Mouse (Mus musculus): ENCODE measurements around the gene Ngfr. TPM values are rescaled to one million over a fixed set of nuclear protein-coding genes. Genes with fewer than 3 reads are reported as not detected.
A peak's percentile ranks its signal among the peaks of the same experiment; 100 is the strongest.

The Ngfr gene
- total and polyA plus RNA-seq, 3 experiments: 0.05 TPM; not detected in 2

DNA sequence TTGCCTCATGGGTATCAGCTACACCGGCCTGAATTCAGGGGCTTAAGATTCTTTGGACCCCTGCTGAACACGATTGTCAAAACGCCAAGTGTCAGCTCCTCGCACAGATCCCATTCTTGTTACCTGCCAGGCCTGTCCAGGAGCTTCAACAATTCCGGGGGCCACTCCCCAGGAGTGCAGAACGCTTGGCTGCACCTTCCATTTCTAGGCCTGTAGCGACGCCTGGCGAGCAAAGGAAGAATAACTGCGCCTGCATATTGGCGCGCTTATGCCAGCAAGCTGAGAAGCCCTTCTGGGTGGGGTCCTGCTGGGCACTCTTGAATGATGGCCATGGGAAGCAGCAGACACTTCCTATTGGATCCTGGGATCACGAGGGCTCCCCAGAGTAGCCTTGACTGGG lies 66.0 kb downstream of the Ngfr start:
- no peak for TF ChIP-seq TAL1 (conservative IDR thresholded peaks at IDR 0.05; ENCODE audit: low read depth, low read length)
- peak; percentile 65 for TF ChIP-seq CTCF (IDR thresholded peaks at IDR 0.05; ENCODE audit: low read depth, low read length)
- ATAC-seq (ENCODE audit: extremely low read depth, insufficient number of reproducible peaks, low FRiP score, poor library complexity, severe bottlenecking) (no peak), DNase-seq (ENCODE audit: low spot score) (peak; percentile 44)
- Histone ChIP-seq H3K27me3 (ENCODE audit: insufficient read depth, low read length) (peaks cover 47% of the 10 kb centered on the region), H3K4me3 (ENCODE audit: low read depth, low read length) (no peak overlapping the region), H3K36me3 (replicated peaks) (no peaks in the 10 kb centered on the region), H3K9me3 (replicated peaks) (no peaks in the 10 kb centered on the region), H3K4me1 (ENCODE audit: insufficient read depth, low read depth, low read length) (peaks cover 20% of the 10 kb centered on the region)

- TF ChIP-seq CTCF (IDR thresholded peaks at IDR 0.05; ENCODE audit: low read depth, low read length): peak; percentile 96
- no peak for TF ChIP-seq TAL1 (conservative IDR thresholded peaks at IDR 0.05; ENCODE audit: low read depth, low read length)
- peak overlapping the region; percentile 64; the same call in 1 of the 2 replicates for H3K4me3 ChIP-seq (ENCODE audit: low read depth, low read length)
Observed at GRCm38 (mm10) chr11:95520456-95521072, 67.0 kb downstream of the Ngfr start.

GRCm38 (mm10) chr11:95519996-95520395 lies 67.5 kb downstream of the Ngfr start:
- DNase-seq (ENCODE audit: low spot score): no peak
- H3K4me1 ChIP-seq (ENCODE audit: insufficient read depth, low read depth, low read length): peaks cover 20% of the 10 kb centered on the region
- H3K36me3 ChIP-seq (replicated peaks): no peaks in the 10 kb centered on the region
- peaks cover 59% of the 10 kb centered on the region for H3K27me3 ChIP-seq (ENCODE audit: insufficient read depth, low read length)
- H3K4me3 ChIP-seq (ENCODE audit: low read depth, low read length): no peak overlapping the region; the same call in 1 of the 2 replicates
- no peaks in the 10 kb centered on the region for H3K9me3 ChIP-seq (replicated peaks)
- no peak for TF ChIP-seq POLR2AphosphoS5 (IDR thresholded peaks at IDR 0.05; ENCODE audit: insufficient replicate concordance, low read depth, low read length)
- no peak for TF ChIP-seq GATA1 (IDR thresholded peaks at IDR 0.05; ENCODE audit: borderline replicate concordance, low read length)
- no peak for TF ChIP-seq GATA2 (IDR thresholded peaks at IDR 0.05; ENCODE audit: borderline replicate concordance, low read depth, low read length)
- ATAC-seq (ENCODE audit: extremely low read depth, insufficient number of reproducible peaks, low FRiP score, poor library complexity, severe bottlenecking): no peak

More at GRCm38 (mm10) chr11:95520456-95521072, 67.0 kb downstream of the Ngfr start:
- H3K4me1 ChIP-seq (ENCODE audit: insufficient read depth, low read depth, low read length): peaks cover 20% of the 10 kb centered on the region
- peaks cover 56% of the 10 kb centered on the region for H3K27me3 ChIP-seq (ENCODE audit: insufficient read depth, low read length)
- H3K36me3 ChIP-seq (replicated peaks): no peaks in the 10 kb centered on the region
- no peaks in the 10 kb centered on the region for H3K9me3 ChIP-seq (replicated peaks)
- no peak for ATAC-seq (ENCODE audit: extremely low read depth, insufficient number of reproducible peaks, low FRiP score, poor library complexity, severe bottlenecking)
- peak; percentile 82 for DNase-seq (ENCODE audit: low spot score)

GRCm38 (mm10) chr11:95519299-95519698 lies 68.2 kb downstream of the Ngfr start:
- no peak for ATAC-seq (ENCODE audit: extremely low read depth, insufficient number of reproducible peaks, low FRiP score, poor library complexity, severe bottlenecking)
- Histone ChIP-seq H3K9me3 (replicated peaks) (no peaks in the 10 kb centered on the region), H3K4me3 (ENCODE audit: low read depth, low read length) (no peak overlapping the region), H3K36me3 (replicated peaks) (no peaks in the 10 kb centered on the region), H3K4me1 (ENCODE audit: insufficient read depth, low read depth, low read length) (peaks cover 24% of the 10 kb centered on the region), H3K27me3 (ENCODE audit: insufficient read depth, low read length) (peaks cover 57% of the 10 kb centered on the region)
- no peak for DNase-seq (ENCODE audit: low spot score)
- TF ChIP-seq TAL1 (conservative IDR thresholded peaks at IDR 0.05; ENCODE audit: low read depth, low read length) (no peak), CTCF (IDR thresholded peaks at IDR 0.05; ENCODE audit: low read depth, low read length) (no peak), GATA2 (IDR thresholded peaks at IDR 0.05; ENCODE audit: borderline replicate concordance, low read depth, low read length) (no peak), POLR2AphosphoS5 (IDR thresholded peaks at IDR 0.05; ENCODE audit: insufficient replicate concordance, low read depth, low read length) (no peak), GATA1 (IDR thresholded peaks at IDR 0.05; ENCODE audit: borderline replicate concordance, low read length) (no peak)

Other genes with a start within 250 kb of the Ngfr start
- gene Slc35b1, start 203.0 kb downstream of the Ngfr start, total RNA-seq (2014; fragmentation: Nextera tagmentation): 37.5 and 37.8 TPM in 2 replicates
- gene Slc35b1, start 203.0 kb downstream of the Ngfr start, total RNA-seq (2017): 50.6 and 53.1 TPM in 2 replicates
- 4.1 and 4.5 TPM in 2 replicates for gene Slc35b1, start 203.0 kb downstream of the Ngfr start, polyA plus RNA-seq (2012)
- 60.4 and 70.5 TPM in 2 replicates for gene Spop, start 173.7 kb downstream of the Ngfr start, total RNA-seq (2014; fragmentation: Nextera tagmentation)
- gene Spop, start 173.7 kb downstream of the Ngfr start, total RNA-seq (2017): 23.9 and 28.8 TPM in 2 replicates
- gene Spop, start 173.7 kb downstream of the Ngfr start, polyA plus RNA-seq (2012): 21.8 and 29.2 TPM in 2 replicates
- gene Nxph3, start 73.2 kb downstream of the Ngfr start, total RNA-seq (2014; fragmentation: Nextera tagmentation): not detected in 2 replicates
- 0.05 TPM in 1 of 2 replicates, not detected in the other for gene Nxph3, start 73.2 kb downstream of the Ngfr start, total RNA-seq (2017)
- gene Nxph3, start 73.2 kb downstream of the Ngfr start, polyA plus RNA-seq (2012): not detected in 2 replicates
- 46.6 and 50.0 TPM in 2 replicates for gene Phb, start 79.2 kb upstream of the Ngfr start, total RNA-seq (2014; fragmentation: Nextera tagmentation)
- gene Phb, start 79.2 kb upstream of the Ngfr start, total RNA-seq (2017): 111 and 115 TPM in 2 replicates
- gene Phb, start 79.2 kb upstream of the Ngfr start, polyA plus RNA-seq (2012): 35.9 and 44.0 TPM in 2 replicates
- gene Zfp652, start 124.9 kb upstream of the Ngfr start, total RNA-seq (2014; fragmentation: Nextera tagmentation): 259 and 261 TPM in 2 replicates
- gene Zfp652, start 124.9 kb upstream of the Ngfr start, total RNA-seq (2017): 46.4 and 57.0 TPM in 2 replicates
- 177 and 180 TPM in 2 replicates for gene Zfp652, start 124.9 kb upstream of the Ngfr start, polyA plus RNA-seq (2012)
- 28.1 and 30.8 TPM in 2 replicates for gene B130006D01Rik, start 135.9 kb upstream of the Ngfr start, total RNA-seq (2014; fragmentation: Nextera tagmentation)
- 8.5 and 9.0 TPM in 2 replicates for gene B130006D01Rik, start 135.9 kb upstream of the Ngfr start, total RNA-seq (2017)
- gene B130006D01Rik, start 135.9 kb upstream of the Ngfr start, polyA plus RNA-seq (2012): 0.02 TPM in 1 of 2 replicates, not detected in the other
- gene Phospho1, start 236.8 kb upstream of the Ngfr start, total RNA-seq (2014; fragmentation: Nextera tagmentation): 34.5 and 43.0 TPM in 2 replicates
- gene Phospho1, start 236.8 kb upstream of the Ngfr start, total RNA-seq (2017): 7.0 and 7.4 TPM in 2 replicates
- gene Phospho1, start 236.8 kb upstream of the Ngfr start, polyA plus RNA-seq (2012): 236 and 275 TPM in 2 replicates
- 40.9 and 50.3 TPM in 2 replicates for gene Gngt2, start 249.5 kb upstream of the Ngfr start, total RNA-seq (2014; fragmentation: Nextera tagmentation)
- gene Gngt2, start 249.5 kb upstream of the Ngfr start, total RNA-seq (2017): 31.0 and 33.6 TPM in 2 replicates
- gene Gngt2, start 249.5 kb upstream of the Ngfr start, polyA plus RNA-seq (2012): 11.8 and 15.0 TPM in 2 replicates